Mouse (Mus musculus) gastrocnemius, adult 18-20 months (tissue): ENCODE results near the gene Zc3h14. TPM values are rescaled to one million over a fixed set of nuclear protein-coding genes. Genes with fewer than 3 reads are reported as not detected.

Experiments
- total RNA-seq, 2 experiments: library from RNA; stranded (reverse); gene quantifications; 2 replicates each; pipeline ENCODE4 v1.2.3; 2021

Zc3h14 gene
- total RNA-seq, 2 experiments from 2014 or later, result 46.9 to 49.6 TPM

Other genes starting within 250 kb of the Zc3h14 start
- gene Kcnk10, start 168.7 kb upstream of the Zc3h14 start, total RNA-seq, result not detected
- gene Spata7, start 118.8 kb upstream of the Zc3h14 start, total RNA-seq, result 1 to 10 TPM; 3.0 to 3.4 TPM
- gene Ptpn21, start 9.6 kb upstream of the Zc3h14 start, total RNA-seq, result 10 to 100 TPM; 31.8 to 44.3 TPM
- 1 to 10 TPM; 2.0 to 2.2 TPM for gene Eml5, start 154.5 kb downstream of the Zc3h14 start, total RNA-seq
- gene Ttc8, start 173.6 kb downstream of the Zc3h14 start, total RNA-seq, result 1 to 10 TPM; 5.2 to 6.1 TPM